Mouse (Mus musculus): ENCODE results near the gene Myo1c.

- TF ChIP-seq CTCF (conservative IDR thresholded peaks at IDR 0.05; ENCODE audit: low read length) (peak; percentile 30), NANOG (IDR thresholded peaks at IDR 0.05; ENCODE audit: borderline replicate concordance, low read length) (no peak)
Observed at GRCm38 (mm10) chr11:75631561-75632225, 18.6 kb upstream of the Myo1c start.
